Mouse (Mus musculus): ENCODE data around the gene Olfr1378. TPM values are rescaled to one million over a fixed set of nuclear protein-coding genes. Genes with fewer than 3 reads are reported as not detected.

Olfr1378 gene
- polyA plus RNA-seq (2015; fragmentation: Nextera tagmentation; extraction: Ambion mirVana), result not detected in 2 replicates

- Histone ChIP-seq H3K36me3 (ENCODE audit: insufficient read depth, low read length) (no peaks in the 10 kb centered on the region), H3K27me3 (ENCODE audit: insufficient read depth, low read length) (no peaks in the 10 kb centered on the region), H3K9ac (replicated peaks; ENCODE audit: low read length) (no peak within 1 kb of the TSS), H3K4me3 (ENCODE audit: low read length) (no peak within 1 kb of the TSS), H3K4me1 (ENCODE audit: insufficient read depth, low read length) (no peaks in the 10 kb centered on the region), H3K27ac (ENCODE audit: low read length) (no peak within 1 kb of the TSS), H3K4me2 (replicated peaks; ENCODE audit: low read depth, low read length) (no peak within 1 kb of the TSS), H3K9me3 (ENCODE audit: low read length) (no peaks in the 10 kb centered on the region)
- no peak for ATAC-seq (ENCODE audit: low FRiP score, low TSS enrichment)
- WGBS, result 90% methylated on average over 11 of the region's 11 CpGs
Observed at GRCm38 (mm10) chr11:50966230-50966629, at the start of gene Olfr1378. Olfr1378 (plus strand) TSS chr11:50966530.

- Histone ChIP-seq H3K9me3 (ENCODE audit: low read length) (no peaks in the 10 kb centered on the region), H3K27ac (ENCODE audit: low read length) (no peak overlapping the region), H3K4me2 (replicated peaks; ENCODE audit: low read depth, low read length) (peak overlapping the region; percentile 76), H3K9ac (replicated peaks; ENCODE audit: low read length) (peak overlapping the region; percentile 77), H3K27me3 (ENCODE audit: insufficient read depth, low read length) (no peaks in the 10 kb centered on the region), H3K4me1 (ENCODE audit: insufficient read depth, low read length) (peaks cover 7% of the 10 kb centered on the region; the same call in 1 of the 2 replicates), H3K4me3 (ENCODE audit: low read length) (peak overlapping the region; percentile 75), H3K36me3 (ENCODE audit: insufficient read depth, low read length) (no peaks in the 10 kb centered on the region)
- ATAC-seq (ENCODE audit: low FRiP score, low TSS enrichment), result no peak
- WGBS, result 14% methylated on average over 14 of the region's 14 CpGs
Observed at GRCm38 (mm10) chr11:50930469-50931014, 35.8 kb upstream of the Olfr1378 start.

- peak overlapping the region; percentile 75 for H3K4me3 ChIP-seq (ENCODE audit: low read length)
- H3K9ac ChIP-seq (replicated peaks; ENCODE audit: low read length), result peak overlapping the region; percentile 77
- H3K4me2 ChIP-seq (replicated peaks; ENCODE audit: low read depth, low read length), result peak overlapping the region; percentile 76
- ATAC-seq (ENCODE audit: low FRiP score, low TSS enrichment), result peak; percentile 52
- H3K27me3 ChIP-seq (ENCODE audit: insufficient read depth, low read length), result no peaks in the 10 kb centered on the region
- H3K27ac ChIP-seq (ENCODE audit: low read length), result peak overlapping the region; percentile 30; the same call in 1 of the 2 replicates
- H3K36me3 ChIP-seq (ENCODE audit: insufficient read depth, low read length), result no peaks in the 10 kb centered on the region
- H3K4me1 ChIP-seq (ENCODE audit: insufficient read depth, low read length), result peaks cover 7% of the 10 kb centered on the region; the same call in 1 of the 2 replicates
- H3K9me3 ChIP-seq (ENCODE audit: low read length), result no peaks in the 10 kb centered on the region
- WGBS, result under 1% methylated on average over 16 of the region's 16 CpGs
Observed at GRCm38 (mm10) chr11:50931021-50931420, 35.3 kb upstream of the Olfr1378 start.

- no peaks in the 10 kb centered on the region for H3K36me3 ChIP-seq (ENCODE audit: insufficient read depth, low read length)
- no peaks in the 10 kb centered on the region for H3K9me3 ChIP-seq (ENCODE audit: low read length)
- peak within 1 kb of the TSS; percentile 76 for H3K4me2 ChIP-seq (replicated peaks; ENCODE audit: low read depth, low read length)
- H3K27ac ChIP-seq (ENCODE audit: low read length), result peak within 1 kb of the TSS; percentile 30; the same call in 1 of the 2 replicates
- WGBS, result 1% methylated on average over 18 of the region's 18 CpGs
- no peaks in the 10 kb centered on the region for H3K27me3 ChIP-seq (ENCODE audit: insufficient read depth, low read length)
- H3K4me3 ChIP-seq (ENCODE audit: low read length), result peak within 1 kb of the TSS; percentile 75
- peak; percentile 96 for ATAC-seq (ENCODE audit: low FRiP score, low TSS enrichment)
- H3K4me1 ChIP-seq (ENCODE audit: insufficient read depth, low read length), result peaks cover 7% of the 10 kb centered on the region; the same call in 1 of the 2 replicates
- H3K9ac ChIP-seq (replicated peaks; ENCODE audit: low read length), result peak within 1 kb of the TSS; percentile 77
Observed at GRCm38 (mm10) chr11:50931451-50931866, 34.9 kb upstream of the Olfr1378 start, which contains the start of gene Zfp354b. Zfp354b (minus strand) TSS chr11:50931633.

- Histone ChIP-seq H3K27me3 (ENCODE audit: insufficient read depth, low read length) (no peaks in the 10 kb centered on the region), H3K4me2 (replicated peaks; ENCODE audit: low read depth, low read length) (peak overlapping the region; percentile 76), H3K9ac (replicated peaks; ENCODE audit: low read length) (no peak overlapping the region), H3K36me3 (ENCODE audit: insufficient read depth, low read length) (no peaks in the 10 kb centered on the region), H3K4me1 (ENCODE audit: insufficient read depth, low read length) (peaks cover 7% of the 10 kb centered on the region; the same call in 1 of the 2 replicates), H3K9me3 (ENCODE audit: low read length) (no peaks in the 10 kb centered on the region), H3K27ac (ENCODE audit: low read length) (no peak overlapping the region), H3K4me3 (ENCODE audit: low read length) (peak overlapping the region; percentile 75; the same call in 1 of the 2 replicates)
- 0 out of 2 replicates have a peak, but pooled peaks have one; percentile 32 for ATAC-seq (ENCODE audit: low FRiP score, low TSS enrichment)
- 95% methylated on average over 1 of the region's 1 CpGs for WGBS
Observed at GRCm38 (mm10) chr11:50932040-50932439, 34.3 kb upstream of the Olfr1378 start.

GRCm38 (mm10) chr11:50938435-50938834, 27.9 kb upstream of the Olfr1378 start:
- no peaks in the 10 kb centered on the region for H3K36me3 ChIP-seq (ENCODE audit: insufficient read depth, low read length)
- WGBS, result 72% methylated on average over 8 of the region's 8 CpGs
- H3K4me3 ChIP-seq (ENCODE audit: low read length), result no peak overlapping the region
- no peak overlapping the region for H3K9ac ChIP-seq (replicated peaks; ENCODE audit: low read length)
- no peaks in the 10 kb centered on the region for H3K4me1 ChIP-seq (ENCODE audit: insufficient read depth, low read length)
- no peak overlapping the region for H3K4me2 ChIP-seq (replicated peaks; ENCODE audit: low read depth, low read length)
- peaks cover 3% of the 10 kb centered on the region; the same call in 1 of the 2 replicates for H3K27me3 ChIP-seq (ENCODE audit: insufficient read depth, low read length)
- H3K27ac ChIP-seq (ENCODE audit: low read length), result no peak overlapping the region
- no peaks in the 10 kb centered on the region for H3K9me3 ChIP-seq (ENCODE audit: low read length)
- no peak for ATAC-seq (ENCODE audit: low FRiP score, low TSS enrichment)

- peak; percentile 57 for ATAC-seq (ENCODE audit: low FRiP score, low TSS enrichment)
- peaks cover 3% of the 10 kb centered on the region; the same call in 1 of the 2 replicates for H3K27me3 ChIP-seq (ENCODE audit: insufficient read depth, low read length)
- WGBS, result 35% methylated on average over 14 of the region's 14 CpGs
Observed at GRCm38 (mm10) chr11:50939621-50940366, 26.5 kb upstream of the Olfr1378 start.

GRCm38 (mm10) chr11:50942386-50942785, 23.9 kb upstream of the Olfr1378 start:
- ATAC-seq (ENCODE audit: low FRiP score, low TSS enrichment), result no peak
- peak overlapping the region; percentile 24 for H3K4me2 ChIP-seq (replicated peaks; ENCODE audit: low read depth, low read length)
- peaks cover 3% of the 10 kb centered on the region; the same call in 1 of the 2 replicates for H3K27me3 ChIP-seq (ENCODE audit: insufficient read depth, low read length)
- H3K27ac ChIP-seq (ENCODE audit: low read length), result no peak overlapping the region
- no peaks in the 10 kb centered on the region for H3K36me3 ChIP-seq (ENCODE audit: insufficient read depth, low read length)
- WGBS, result 47% methylated on average over 12 of the region's 12 CpGs
- H3K4me1 ChIP-seq (ENCODE audit: insufficient read depth, low read length), result no peaks in the 10 kb centered on the region
- H3K9ac ChIP-seq (replicated peaks; ENCODE audit: low read length), result no peak overlapping the region
- H3K9me3 ChIP-seq (ENCODE audit: low read length), result no peaks in the 10 kb centered on the region
- no peak overlapping the region for H3K4me3 ChIP-seq (ENCODE audit: low read length)

More at GRCm38 (mm10) chr11:50939621-50940366, 26.5 kb upstream of the Olfr1378 start:
- H3K36me3 ChIP-seq (ENCODE audit: insufficient read depth, low read length), result no peaks in the 10 kb centered on the region
- no peak overlapping the region for H3K9ac ChIP-seq (replicated peaks; ENCODE audit: low read length)
- H3K4me3 ChIP-seq (ENCODE audit: low read length), result no peak overlapping the region
- H3K4me1 ChIP-seq (ENCODE audit: insufficient read depth, low read length), result no peaks in the 10 kb centered on the region
- no peak overlapping the region for H3K4me2 ChIP-seq (replicated peaks; ENCODE audit: low read depth, low read length)
- H3K27ac ChIP-seq (ENCODE audit: low read length), result no peak overlapping the region
- H3K9me3 ChIP-seq (ENCODE audit: low read length), result no peaks in the 10 kb centered on the region

GRCm38 (mm10) chr11:50943506-50943905, 22.8 kb upstream of the Olfr1378 start, which contains the start of gene 4933414I15Rik:
4933414I15Rik (minus strand) TSS chr11:50943765.
- H3K9ac ChIP-seq (replicated peaks; ENCODE audit: low read length), result 0 out of 2 replicates have a peak within 1 kb of the TSS, but pooled peaks have one; percentile 4
- H3K4me1 ChIP-seq (ENCODE audit: insufficient read depth, low read length), result no peaks in the 10 kb centered on the region
- H3K4me2 ChIP-seq (replicated peaks; ENCODE audit: low read depth, low read length), result peak within 1 kb of the TSS; percentile 24
- no peak within 1 kb of the TSS for H3K4me3 ChIP-seq (ENCODE audit: low read length)
- H3K9me3 ChIP-seq (ENCODE audit: low read length), result no peaks in the 10 kb centered on the region
- WGBS, result 78% methylated on average over 14 of the region's 14 CpGs
- H3K27me3 ChIP-seq (ENCODE audit: insufficient read depth, low read length), result peaks cover 3% of the 10 kb centered on the region; the same call in 1 of the 2 replicates
- H3K27ac ChIP-seq (ENCODE audit: low read length), result no peak within 1 kb of the TSS
- ATAC-seq (ENCODE audit: low FRiP score, low TSS enrichment), result no peak
- no peaks in the 10 kb centered on the region for H3K36me3 ChIP-seq (ENCODE audit: insufficient read depth, low read length)

Measured in kidney, embryonic 16.5 days (tissue).